Mouse (Mus musculus): ENCODE results near the gene Peg10.

GRCm38 (mm10) chr6:4746036-4746695 is 940 bp upstream of the Peg10 start:
- TF ChIP-seq EP300 (IDR thresholded peaks at IDR 0.05; ENCODE audit: low read depth) (no peak), CTCF (IDR thresholded peaks at IDR 0.05; ENCODE audit: low read depth) (no peak)

All from heart, postnatal 0 days (tissue).